Mouse (Mus musculus) c-Kit-positive CD71-positive TER-119-negative erythroid progenitor cells, embryonic 14.5 days (primary cell): ENCODE data around the gene Atp10a.
"Not testable (repeated sequence)": the region's sequence is repeated elsewhere in the genome, so short reads cannot be mapped to it uniquely, and the experiment has no call there.

ENCODE experiments used
- DNase-seq: peaks from one replicate; pipeline ENCODE4 v3.0.0-alpha.2; 2013; ENCODE audit warnings: low read depth

Gene Atp10a

GRCm38 (mm10) chr7:58788424-58789261 lies 132.7 kb downstream of the Atp10a start:
- DNase-seq: no peak

DNA sequence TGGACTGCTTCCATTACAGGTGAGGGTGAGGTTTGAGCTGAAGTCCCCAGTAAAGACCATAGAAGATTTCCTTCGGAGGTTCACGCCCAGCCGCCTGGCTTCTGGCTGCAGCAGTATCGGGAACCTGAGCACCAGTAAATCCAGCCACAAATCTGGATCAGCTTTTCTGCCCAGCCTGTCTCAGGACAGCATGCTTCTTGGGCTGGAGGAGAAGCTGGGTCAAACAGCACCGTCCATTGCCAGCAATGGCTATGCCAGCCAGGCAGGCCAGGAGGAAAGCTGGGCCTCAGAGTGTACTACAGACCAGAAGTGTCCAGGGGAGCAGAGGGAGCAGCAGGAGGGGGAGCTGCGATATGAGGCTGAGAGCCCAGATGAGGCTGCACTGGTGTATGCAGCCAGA lies 141.3 kb downstream of the Atp10a start:
- no peak for DNase-seq

GRCm38 (mm10) chr7:58800916-58801315 lies 144.9 kb downstream of the Atp10a start:
- DNase-seq: no peak

- DNase-seq: no peak
Observed at GRCm38 (mm10) chr7:58801791-58802190, 145.8 kb downstream of the Atp10a start.

GRCm38 (mm10) chr7:58822147-58822681 lies 166.2 kb downstream of the Atp10a start:
- no peak for DNase-seq

DNA sequence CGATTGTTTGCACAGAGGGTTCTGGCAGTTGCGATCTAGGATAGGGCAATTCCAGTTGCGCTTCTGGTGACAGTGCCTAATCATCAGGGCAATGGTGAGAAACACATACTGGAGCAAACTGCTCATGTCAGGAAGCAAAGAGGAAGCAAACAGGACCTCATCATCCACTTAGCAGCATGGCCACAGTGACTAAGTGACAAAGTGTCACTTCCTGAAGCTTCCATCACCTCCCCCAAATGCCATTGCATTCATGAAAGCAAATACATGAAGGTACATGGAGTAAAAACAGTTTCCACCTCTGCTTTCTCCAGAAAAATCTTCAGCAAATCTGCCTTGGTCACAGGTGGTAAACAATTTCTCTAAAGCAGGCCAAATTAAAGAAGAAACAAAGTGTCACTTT lies 168.7 kb downstream of the Atp10a start:
- DNase-seq: no peak

GRCm38 (mm10) chr7:58829111-58829510 lies 173.1 kb downstream of the Atp10a start:
- no peak for DNase-seq

DNA sequence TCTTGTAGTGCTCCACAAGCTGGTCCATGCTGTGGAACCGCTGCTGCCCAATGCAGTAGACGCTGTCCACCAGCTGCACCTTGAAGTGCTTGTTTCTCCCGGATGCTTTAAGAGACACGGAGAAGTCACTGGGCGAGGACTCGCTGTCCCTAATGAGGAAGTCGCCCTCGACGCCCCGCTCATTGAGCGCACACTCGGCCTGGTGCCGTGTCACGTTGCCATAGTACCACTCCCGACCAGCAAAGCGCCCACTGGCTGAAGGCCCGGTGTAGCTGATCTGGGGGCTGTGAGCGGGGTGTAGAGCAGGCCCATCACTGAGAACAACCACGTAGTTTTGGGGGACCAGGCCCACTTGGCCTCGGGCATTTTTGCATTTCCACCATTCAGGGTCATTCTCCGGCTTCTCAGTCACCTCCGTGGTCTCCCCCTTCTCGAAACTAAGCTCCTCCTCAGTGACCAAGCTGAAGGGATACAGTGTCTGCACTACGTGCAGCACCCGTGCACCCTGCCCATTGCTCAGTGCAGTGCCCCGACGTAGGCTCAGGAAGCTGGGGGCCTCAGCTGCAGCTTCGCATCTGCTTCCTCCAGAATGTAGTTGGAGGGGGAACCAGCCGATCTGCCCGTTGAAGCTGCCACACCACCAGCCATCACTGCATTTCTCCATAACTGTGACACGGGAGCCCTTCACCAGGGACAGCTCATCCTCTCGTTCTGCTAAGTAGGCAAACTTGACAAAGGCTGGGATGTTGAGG lies 181.1 kb downstream of the Atp10a start:
- DNase-seq: not testable (repeated sequence)

- no peak for DNase-seq
Observed at GRCm38 (mm10) chr7:58840367-58840766, 184.4 kb downstream of the Atp10a start.

DNA sequence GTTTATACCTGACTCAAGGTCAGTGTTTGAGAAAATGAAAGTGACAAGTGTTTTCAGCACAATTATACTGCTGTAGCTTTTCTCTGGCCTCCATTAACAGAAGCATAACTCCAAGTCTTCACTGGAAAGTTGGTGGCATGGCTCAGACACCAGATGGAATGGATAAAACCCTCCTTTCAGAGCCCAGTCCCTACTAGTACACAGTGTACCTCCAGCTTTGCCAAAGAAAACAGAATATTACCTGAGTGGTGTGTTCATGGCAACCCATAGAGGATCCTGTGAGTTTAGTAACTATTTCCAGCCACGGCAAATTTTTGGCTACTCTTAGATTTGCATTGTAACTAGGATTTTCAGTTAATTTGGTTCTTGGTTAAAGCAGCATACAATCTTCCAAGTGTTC lies 185.1 kb downstream of the Atp10a start:
- no peak for DNase-seq

DNA sequence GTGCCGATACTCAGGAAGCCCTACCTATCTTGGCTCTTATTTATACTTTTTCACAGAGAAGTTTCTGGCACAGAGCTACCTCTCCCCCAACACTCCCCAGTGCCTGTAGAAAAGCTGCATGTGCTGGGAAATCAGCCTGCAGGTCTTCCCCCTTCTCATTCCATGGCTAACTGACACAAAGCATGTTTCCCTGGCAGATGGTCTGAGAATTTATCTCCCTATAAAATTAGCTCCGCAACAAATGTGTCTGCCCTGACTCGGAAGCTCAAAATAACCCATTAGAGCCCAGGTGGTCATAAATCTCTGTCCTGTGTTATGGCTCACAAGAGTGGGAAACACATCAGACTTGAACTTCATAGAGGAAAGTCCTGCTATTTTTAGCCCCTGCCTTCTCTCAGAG lies 186.9 kb downstream of the Atp10a start:
- DNase-seq: no peak

DNA sequence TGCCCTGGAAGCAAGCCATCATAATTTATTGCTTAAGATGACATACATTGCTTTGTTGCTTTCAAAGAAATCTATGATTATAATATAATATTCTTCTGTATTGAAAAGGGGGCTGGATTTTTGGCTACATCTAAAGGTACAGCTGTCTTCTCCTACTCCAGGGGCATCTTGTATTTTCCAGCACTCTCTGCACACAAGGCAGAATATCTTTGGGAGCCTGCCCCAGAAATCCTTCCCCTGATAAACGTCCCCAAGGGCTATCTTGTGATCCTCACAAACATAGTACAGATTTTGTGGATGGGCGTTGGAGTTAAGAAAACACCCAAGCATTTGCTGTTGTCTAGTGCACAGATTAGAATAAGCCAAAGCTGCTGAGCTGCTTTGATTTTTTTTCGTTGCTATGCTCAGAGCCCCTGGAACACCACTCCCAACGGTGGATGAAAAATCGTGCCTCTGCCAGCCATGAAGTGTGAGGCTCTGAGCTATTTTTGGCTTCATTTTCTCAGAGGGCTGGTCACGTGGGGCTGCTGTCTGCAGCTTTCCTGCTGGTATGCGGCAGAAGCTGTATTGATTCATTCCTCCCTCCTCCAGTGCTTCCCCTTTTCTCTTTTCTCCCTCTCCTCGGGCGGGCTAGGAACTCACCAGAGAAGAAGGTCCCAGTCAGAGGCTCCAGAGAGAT lies 187.9 kb downstream of the Atp10a start:
- no peak for DNase-seq

DNA sequence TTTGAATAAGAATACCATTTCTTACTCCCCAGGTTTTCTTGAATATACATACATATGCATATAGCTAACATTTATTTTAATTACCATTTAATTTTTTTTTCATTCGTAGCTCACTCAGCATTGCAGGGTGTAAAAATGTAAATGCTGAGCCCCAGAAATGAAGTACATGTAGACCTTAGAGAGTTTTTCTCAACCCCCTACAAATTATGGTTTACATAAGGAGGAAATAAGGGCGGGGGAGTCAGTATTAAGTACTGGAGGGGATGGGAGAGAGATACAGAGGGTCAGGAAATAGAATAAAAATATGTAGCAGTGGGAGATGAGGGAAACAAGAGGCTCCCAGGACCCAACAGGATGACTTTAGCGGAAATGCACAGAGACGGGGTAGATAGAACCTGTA lies 188.5 kb downstream of the Atp10a start:
- no peak for DNase-seq

- DNase-seq: no peak
Observed at GRCm38 (mm10) chr7:58858921-58859320, 203.0 kb downstream of the Atp10a start.

DNA sequence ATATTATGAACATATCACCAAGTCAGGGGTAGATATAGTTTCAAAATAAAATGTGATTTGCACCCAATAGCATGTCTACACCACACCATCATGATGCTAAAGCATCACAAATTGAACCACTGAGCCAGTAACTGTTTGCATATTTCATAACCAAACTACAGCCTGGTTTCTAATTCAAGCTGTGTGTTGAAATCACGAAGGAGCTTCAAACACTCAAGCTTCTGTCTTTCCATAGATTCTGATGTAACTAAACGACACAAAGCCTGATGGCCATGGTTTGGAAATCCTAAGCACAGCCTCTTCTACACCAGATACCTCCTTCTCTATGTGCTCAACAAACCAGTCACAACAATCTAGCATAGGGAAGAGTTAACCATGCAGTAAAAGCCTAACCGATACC lies 207.2 kb downstream of the Atp10a start:
- no peak for DNase-seq

DNA sequence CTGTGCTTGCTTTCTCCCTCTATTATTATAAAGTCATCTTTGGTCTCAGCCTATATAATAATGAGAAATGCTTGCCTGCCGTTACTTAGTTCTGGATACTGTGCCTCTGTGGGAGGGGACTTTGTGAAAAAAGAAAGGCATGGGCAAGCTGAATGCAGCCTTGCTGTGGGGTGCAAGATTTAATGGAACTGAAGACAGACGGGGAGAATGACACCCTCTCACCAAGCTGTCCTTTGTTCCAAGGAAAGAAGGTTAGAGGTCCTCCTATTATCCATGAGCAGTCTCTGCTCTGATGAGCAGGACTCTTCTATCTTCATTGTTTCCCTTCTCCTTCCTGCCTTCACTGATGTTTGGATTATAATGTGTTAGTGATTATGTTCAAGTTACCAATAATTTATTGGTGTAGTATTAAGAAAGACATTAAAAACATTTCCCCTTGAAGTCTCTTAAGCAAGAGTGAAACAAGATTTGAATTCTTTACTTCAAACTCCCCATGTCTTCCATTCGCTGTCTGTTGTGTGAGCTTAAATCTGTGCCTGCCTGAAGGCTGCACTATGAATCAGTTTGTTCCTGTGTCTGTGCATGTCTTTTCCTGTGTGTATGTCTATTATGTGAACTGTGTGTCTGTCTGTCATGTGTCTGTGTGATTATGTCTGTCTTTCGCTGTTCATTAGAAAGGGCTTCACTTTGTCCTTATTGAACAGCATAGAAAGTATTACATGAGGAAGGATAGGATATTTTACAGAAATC lies 211.1 kb downstream of the Atp10a start:
- DNase-seq: no peak

- DNase-seq: no peak
Observed at GRCm38 (mm10) chr7:58870661-58871060, 214.7 kb downstream of the Atp10a start.

DNA sequence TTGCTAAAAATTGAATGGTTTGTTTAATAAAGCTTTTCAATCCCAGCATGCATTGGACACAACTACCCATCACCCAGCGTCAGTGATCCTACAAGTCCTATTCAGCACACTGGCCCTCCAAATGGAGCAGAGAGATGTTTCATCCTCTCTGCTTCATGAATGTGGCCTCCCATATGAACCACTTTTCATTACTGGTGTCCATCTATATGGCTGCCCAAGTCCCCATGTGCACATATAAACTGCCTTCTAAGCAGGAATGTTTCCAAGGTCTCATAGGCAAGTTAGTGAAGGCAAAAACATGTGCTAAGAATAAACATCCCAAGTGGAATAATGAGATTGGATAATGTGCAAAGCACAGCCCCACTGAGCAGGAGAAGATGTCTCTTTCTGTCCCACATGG lies 217.7 kb downstream of the Atp10a start:
- DNase-seq: no peak
